Mouse (Mus musculus): Measurements from ENCODE around the gene Zdhhc7. TPM values are rescaled to one million over a fixed set of nuclear protein-coding genes. Genes with fewer than 3 reads are reported as not detected.

The Zdhhc7 gene
- total RNA-seq (2021): 10 to 100 TPM; 33.9 to 35.9 TPM
- long read RNA-seq, experiment 1, transcript Zdhhc7-201 (8 exons, 3,069 nt): major isoform, 24 of 38 reads
- long read RNA-seq, experiment 1, partial matches to known transcripts: 2 of 38 reads
- long read RNA-seq, experiment 1, other reads (novel, unspliced or antisense): 10 of 38 reads
- long read RNA-seq, experiment 2, transcript Zdhhc7-201 (8 exons, 3,069 nt): major isoform, 36 of 48 reads
- long read RNA-seq, experiment 2, partial matches to known transcripts: 5 of 48 reads
- long read RNA-seq, experiment 2, other reads (novel, unspliced or antisense): 6 of 48 reads

DNA sequence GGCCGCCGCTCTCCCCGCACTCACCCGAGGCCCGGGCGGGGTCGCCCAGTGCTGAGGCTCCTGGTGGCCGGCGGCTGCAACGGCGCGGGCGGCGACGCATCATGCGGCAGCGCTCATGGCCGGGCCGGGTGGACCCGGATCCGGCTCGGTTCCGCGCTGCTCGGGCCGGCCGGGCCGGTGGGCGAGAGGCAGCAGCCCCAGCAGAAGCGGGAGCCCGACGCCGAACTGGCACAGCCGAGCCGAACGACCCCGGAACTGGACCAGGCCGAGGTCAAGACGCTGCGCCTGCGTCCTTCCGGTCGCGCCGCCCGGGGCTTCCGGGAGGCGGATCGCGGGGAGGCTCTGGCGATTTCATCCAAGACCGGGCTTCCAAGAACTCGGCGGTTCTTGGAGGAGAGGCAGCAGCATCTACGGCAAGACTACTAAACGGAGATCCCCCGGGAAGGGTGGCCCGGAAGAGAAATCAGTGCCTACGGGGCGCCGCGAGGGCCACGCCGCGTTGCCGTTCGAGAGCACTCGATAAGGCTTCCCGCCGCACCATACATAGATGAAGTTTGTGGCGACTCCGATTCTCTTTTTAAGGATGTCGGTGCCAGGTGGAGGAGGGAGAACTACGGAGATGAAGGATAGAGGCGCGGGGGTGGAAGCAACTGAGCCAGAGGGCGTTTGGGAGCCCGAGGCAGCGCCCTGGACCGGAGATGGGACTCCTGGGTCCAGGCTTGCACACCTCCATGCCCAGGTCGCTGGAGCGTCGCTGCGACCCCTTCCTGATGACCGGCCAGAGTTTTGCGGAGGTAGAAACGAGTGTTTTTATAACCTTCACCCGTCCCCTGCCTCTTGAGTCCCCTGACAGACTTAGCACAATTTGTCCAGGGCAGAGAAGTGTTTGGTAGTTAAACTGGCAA lies at the start of gene Zdhhc7:
Gene Zdhhc7, minus strand, starts transcription at position 415 of the 905 bp plus-strand sequence.
- Histone ChIP-seq H3K4me3 (peak within 1 kb of the TSS; percentile 73), H3K27ac (peak within 1 kb of the TSS; percentile 97)
- TF ChIP-seq CTCF (conservative IDR thresholded peaks at IDR 0.05): peak; percentile 22; the same call in 1 of the 2 replicates
- DNase-seq (ENCODE audit: low spot score in 2 of 2): peak; percentile 80 to 82

DNA sequence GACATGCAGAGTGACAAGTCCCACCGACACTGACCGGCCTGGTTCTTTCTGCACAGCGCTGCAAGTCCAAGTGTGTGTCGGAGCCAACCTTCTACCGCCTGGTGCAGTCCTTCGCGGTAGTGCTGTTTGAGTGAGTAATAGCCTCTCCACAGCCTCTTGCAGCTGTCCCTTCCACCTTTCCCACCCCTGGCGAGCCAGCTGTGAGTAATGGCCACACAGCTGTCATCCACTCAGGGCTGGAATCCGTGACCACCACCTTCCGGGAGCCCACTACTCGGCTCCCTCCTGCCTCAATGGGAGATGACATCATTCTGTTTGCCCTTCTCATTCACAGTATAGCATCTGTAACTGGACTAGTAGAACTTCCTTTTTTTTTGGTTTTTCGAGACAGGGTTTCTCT lies 48.7 kb upstream of the Zdhhc7 start:
- no peak for TF ChIP-seq CTCF (conservative IDR thresholded peaks at IDR 0.05)
- no peak overlapping the region for H3K27ac ChIP-seq
- no peak for DNase-seq (ENCODE audit: low spot score in 2 of 2)
- H3K4me3 ChIP-seq: no peak overlapping the region

DNA sequence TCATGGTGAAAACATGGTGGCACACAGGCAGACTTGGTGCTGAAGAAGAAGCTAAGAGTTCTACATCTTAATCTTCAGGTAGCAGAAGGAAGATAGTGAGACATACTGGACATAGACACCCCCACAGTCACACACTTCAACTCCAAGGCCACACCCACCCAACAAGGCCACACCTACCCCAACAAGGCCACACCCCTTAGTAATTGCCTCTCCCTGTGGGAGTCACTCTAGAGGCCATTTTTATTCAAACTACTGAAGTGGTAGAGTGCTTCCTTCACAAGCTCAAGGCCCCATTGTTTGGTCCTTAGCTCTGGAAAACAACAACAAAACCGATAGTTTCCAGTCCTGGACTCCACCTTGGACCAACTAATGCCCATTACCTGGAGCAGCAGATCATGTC lies 44.8 kb upstream of the Zdhhc7 start:
- no peak overlapping the region for H3K4me3 ChIP-seq
- H3K27ac ChIP-seq: no peak overlapping the region
- TF ChIP-seq CTCF (conservative IDR thresholded peaks at IDR 0.05): no peak
- DNase-seq (ENCODE audit: low spot score in 2 of 2): no peak

DNA sequence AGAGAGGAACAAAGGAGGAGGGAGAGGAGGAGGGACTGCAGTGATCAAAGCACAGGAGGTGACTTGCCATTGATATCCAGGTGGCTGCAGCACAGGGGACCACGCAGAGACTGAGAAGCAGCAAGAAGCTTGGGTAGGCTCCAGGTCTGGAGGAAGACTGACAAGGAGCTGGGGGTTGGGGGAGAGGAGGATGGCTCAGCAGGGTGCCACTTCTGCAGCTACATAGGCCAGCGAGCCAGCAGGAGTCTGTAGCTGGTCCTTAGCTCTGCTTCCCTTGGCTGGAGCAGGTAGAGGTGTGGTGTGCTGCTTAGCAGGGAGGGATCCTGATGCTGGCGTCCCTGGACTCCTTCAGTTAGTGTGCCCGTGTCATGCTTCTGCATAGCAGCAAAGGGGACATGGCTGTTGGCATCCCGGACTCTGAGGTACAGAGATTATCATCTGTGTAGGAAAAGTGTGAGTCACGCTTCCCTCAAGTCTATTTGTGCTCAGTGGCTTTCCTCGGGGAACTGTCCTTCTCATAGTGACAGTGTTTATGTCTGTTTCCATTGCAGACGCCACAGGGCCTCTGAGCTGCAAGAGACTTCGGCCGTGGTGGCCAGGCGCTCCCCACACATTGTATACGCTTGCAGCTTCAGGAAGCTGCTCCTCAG lies 43.5 kb upstream of the Zdhhc7 start:
- no peak for DNase-seq (ENCODE audit: low spot score in 2 of 2)
- Histone ChIP-seq H3K27ac (peak overlapping the region; percentile 82), H3K4me3 (no peak overlapping the region)
- TF ChIP-seq CTCF (conservative IDR thresholded peaks at IDR 0.05): no peak

DNA sequence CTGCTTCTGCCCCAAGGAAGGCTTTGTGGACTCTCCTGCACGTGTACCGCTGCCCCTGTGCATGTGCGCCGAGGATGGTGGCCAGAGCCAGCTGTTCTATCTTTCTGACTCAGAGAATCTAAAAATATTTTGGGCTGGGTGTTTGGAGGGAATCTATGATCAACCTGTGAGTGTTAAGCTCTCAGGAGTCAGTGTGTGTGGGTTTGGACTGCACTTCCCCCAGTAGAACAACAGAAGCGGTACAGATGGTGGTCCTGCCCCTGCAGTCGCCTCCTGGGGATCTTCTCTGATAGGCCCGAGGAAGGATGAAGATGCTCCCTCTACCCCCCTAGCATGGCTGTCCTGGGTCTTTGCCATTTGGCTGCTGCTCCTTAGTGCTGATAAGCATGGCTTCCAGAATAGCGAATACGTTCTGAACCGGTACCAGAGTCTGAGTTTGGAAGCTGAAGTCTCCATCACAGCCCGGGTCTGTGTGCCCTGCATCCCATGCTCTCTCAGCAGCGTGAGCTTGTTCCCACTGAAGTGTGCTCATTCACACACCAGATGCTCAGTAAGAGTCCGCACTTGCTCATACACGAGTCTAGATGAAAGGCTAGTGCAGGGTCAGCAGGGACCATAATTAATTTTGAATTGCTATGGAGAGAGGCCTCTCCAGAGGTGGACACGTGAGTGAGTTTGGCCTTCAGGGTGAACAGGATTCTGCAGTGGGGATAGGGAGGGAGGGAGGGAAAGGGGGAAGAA lies 42.8 kb upstream of the Zdhhc7 start:
- peak in 1 of 2 experiments; percentile 35 for DNase-seq (ENCODE audit: low spot score in 2 of 2)
- peak overlapping the region; percentile 82 for H3K27ac ChIP-seq
- no peak overlapping the region for H3K4me3 ChIP-seq
- no peak for TF ChIP-seq CTCF (conservative IDR thresholded peaks at IDR 0.05)

DNA sequence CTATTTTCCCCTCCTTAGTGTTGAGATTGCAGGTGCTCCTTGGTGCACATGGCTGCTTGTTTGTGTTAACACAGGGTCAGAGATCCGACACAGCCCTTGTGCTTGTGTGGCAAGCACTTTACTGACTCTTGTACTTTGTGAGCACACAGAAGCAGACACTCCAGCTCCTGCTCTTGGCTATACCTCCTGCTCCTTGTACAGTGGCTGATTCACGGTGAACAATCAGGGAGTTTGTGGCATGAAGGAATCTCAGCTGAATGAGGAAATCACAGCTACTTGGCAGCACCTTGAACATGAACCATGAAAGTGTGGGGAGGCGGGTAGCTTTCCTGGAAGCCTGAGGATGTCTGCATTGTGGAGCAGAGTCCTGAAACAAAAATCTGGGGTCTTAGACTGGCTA lies 39.5 kb upstream of the Zdhhc7 start:
- TF ChIP-seq CTCF (conservative IDR thresholded peaks at IDR 0.05): no peak
- Histone ChIP-seq H3K27ac (no peak overlapping the region; the same call in 1 of the 2 replicates), H3K4me3 (no peak overlapping the region)
- no peak for DNase-seq (ENCODE audit: low spot score in 2 of 2)

DNA sequence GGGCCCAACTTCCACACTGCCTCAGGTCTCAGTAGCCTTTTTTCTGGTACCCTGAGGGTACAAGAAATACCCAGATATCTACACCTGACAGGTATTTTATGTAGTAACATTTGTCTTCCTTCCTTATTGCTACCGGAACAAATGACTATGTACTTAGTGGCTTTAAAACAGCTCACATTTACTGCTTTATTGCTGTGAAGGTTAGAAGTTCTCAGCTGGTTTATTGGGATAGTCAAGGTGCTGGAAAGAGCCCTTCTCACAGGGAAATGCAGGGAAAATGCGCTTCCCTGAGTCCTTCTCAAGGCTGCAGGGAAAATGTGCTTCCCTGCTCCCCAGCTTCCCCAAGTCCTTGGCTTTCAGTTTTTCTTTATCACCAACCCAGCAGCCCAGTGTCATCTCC lies 37.7 kb upstream of the Zdhhc7 start:
- Histone ChIP-seq H3K27ac (no peak overlapping the region), H3K4me3 (no peak overlapping the region)
- no peak for TF ChIP-seq CTCF (conservative IDR thresholded peaks at IDR 0.05)
- DNase-seq (ENCODE audit: low spot score in 2 of 2): no peak

DNA sequence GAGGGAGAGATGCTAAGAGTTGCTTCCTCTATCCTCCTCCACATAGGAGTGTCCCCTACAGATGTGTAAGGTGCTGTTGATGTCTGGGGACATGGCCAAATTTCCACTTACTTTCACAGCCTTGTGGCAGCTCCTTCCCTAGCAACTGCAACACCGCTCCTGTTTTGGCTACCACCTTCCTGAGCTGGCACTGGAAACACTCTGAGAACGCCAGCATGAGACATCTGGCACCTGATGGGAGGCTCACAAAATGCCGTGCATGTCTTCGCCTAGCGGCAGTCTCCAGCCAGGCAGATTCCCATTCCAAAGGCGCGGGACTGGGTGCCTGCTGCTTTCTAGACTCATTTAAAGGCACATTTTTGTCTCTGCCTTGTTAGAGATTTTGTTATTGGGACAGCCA lies 35.3 kb upstream of the Zdhhc7 start:
- H3K27ac ChIP-seq: peak overlapping the region; percentile 33; the same call in 1 of the 2 replicates
- peak; percentile 57 to 72 for DNase-seq (ENCODE audit: low spot score in 2 of 2)
- no peak overlapping the region for H3K4me3 ChIP-seq
- TF ChIP-seq CTCF (conservative IDR thresholded peaks at IDR 0.05): peak; percentile 61

DNA sequence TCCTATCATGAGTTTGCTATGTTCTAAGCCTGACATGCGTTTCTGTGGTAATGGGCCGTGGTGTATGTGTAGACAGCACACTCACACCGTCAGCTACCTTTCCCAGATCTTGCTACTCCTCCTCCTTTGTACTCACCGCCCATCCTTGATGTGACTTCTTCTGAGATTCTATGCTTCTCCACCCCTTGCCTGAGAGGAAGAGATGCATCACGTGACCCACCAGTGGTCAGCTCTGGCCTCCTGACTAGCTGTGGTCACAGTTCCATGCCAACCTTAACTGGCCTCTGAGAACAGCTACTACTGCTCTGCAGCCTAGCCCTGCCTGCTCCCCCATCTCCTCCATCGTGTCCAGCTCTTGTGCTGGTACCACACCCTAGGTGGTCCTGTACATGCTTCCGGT lies 34.4 kb upstream of the Zdhhc7 start:
- DNase-seq (ENCODE audit: low spot score in 2 of 2): no peak
- no peak overlapping the region for H3K4me3 ChIP-seq
- peak overlapping the region; percentile 33; the same call in 1 of the 2 replicates for H3K27ac ChIP-seq
- TF ChIP-seq CTCF (conservative IDR thresholded peaks at IDR 0.05): no peak

DNA sequence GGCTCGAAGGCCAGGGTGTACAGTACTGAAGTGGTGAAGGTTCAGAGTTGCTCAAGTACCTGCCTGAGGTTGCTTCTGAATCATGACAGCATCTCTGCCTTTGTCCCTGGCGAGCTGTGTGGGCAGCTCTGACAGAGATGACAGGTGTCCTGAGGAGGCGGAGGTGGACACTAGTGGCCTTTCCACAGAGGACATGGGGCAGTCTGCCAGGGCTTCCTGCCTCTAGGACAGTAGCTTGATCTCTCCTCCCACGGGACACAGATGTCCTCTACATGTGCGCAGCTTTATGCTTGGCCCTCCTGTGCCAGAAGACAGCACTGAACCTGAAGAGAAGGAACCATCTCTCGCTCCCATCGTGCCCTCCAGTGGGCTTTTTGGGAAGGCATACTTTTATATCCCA lies 31.9 kb upstream of the Zdhhc7 start:
- no peak; the same call in 1 of the 2 replicates for TF ChIP-seq CTCF (conservative IDR thresholded peaks at IDR 0.05)
- H3K4me3 ChIP-seq: no peak overlapping the region
- H3K27ac ChIP-seq: no peak overlapping the region
- no peak for DNase-seq (ENCODE audit: low spot score in 2 of 2)

DNA sequence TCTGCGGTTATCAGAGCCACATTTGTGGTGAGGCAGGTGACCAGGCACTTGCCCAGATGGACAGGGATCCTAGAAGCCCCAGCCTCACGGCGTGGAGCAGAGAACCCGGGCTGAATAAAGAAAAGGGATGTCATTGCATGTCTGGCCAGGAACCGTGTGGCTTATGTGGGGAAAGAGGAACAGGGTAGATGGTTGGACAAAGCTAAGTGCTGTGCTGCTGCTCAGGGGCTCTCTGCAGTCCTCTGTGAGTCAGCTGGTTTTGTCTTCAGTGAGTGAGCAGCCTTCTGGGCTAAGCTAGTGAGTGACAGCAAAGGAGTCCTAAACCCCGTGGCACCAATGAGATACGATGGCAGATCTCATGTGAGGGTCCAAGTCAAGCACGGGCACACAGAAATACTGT lies 29.9 kb upstream of the Zdhhc7 start:
- Histone ChIP-seq H3K4me3 (no peak overlapping the region), H3K27ac (no peak overlapping the region)
- DNase-seq (ENCODE audit: low spot score in 2 of 2): no peak
- no peak for TF ChIP-seq CTCF (conservative IDR thresholded peaks at IDR 0.05)

DNA sequence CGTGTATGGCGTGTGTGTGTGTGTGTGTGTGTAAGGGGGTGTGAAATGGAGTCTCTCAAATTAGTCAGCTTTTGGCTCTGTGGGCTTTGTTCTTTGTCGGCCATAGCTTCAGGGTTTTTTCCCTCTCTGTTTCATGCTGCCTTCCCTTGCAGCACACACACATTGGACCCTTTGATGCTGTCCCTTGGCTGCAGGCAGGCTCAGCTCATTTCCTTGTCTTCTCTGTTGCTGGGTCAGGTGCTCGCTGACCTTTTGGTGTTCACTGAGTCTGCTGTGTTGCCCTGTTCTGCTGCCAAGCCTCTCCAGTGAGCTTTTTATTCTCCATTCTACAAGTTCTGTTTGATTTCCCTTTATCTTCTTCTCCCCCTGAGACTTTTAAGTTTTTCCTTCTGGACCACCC lies 28.3 kb upstream of the Zdhhc7 start:
- Histone ChIP-seq H3K27ac (no peak overlapping the region), H3K4me3 (no peak overlapping the region)
- DNase-seq (ENCODE audit: low spot score in 2 of 2): no peak
- no peak for TF ChIP-seq CTCF (conservative IDR thresholded peaks at IDR 0.05)
